In the genomic region with DNA sequence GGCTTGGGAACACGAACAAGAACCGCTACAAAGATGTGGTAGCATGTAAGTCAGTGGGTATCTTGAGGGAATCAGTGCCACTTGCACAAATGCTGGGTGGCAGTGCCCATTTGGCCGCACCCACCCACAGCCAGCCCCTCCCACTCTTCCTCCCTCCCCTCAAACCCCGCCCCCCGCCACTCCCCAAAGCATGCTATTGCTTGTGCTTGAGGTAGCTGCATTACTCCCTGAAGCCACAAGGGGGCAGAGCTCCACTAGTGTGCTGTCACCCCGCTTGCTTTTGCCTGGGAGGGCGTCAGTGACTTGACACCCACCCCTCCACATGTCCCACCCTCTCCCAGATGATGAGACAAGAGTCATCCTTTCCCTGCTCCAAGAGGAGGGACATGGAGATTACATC, we compare ENCODE assay signal across 9 mouse cellular contexts. TPM values are rescaled to one million over a fixed set of nuclear protein-coding genes. Genes with fewer than 3 reads are reported as not detected.
DNase-seq lines count a peak whose midpoint lies in the region; ATAC-seq lines count a peak whose summit lies in the region.
"Had no signal": no experiment of that assay in that cellular context is flagged by ENCODE, and none has a peak within 500 bp of the region (broad histone marks: within the 10 kb centered on the region; RNA-seq: fewer than 3 reads in every experiment).

No protein-coding gene starts in this region.

- DNase-seq in heart, adult 18-20 months: peak; percentile 74 to 75
- no peak for DNase-seq in heart, postnatal 25 days (ENCODE audit: low spot score)
- DNase-seq in c-Kit-positive CD71-negative TER-119-negative erythroid progenitor cells, embryonic 14.5 days (ENCODE audit: low read depth): peak; percentile 68
- DNase-seq in gastrocnemius, postnatal 10 days: peak; percentile 65
- peak; percentile 29 to 73 for DNase-seq in layer of hippocampus, adult 18-20 months (ENCODE audit: low spot score in 2 of 2)
- peak; percentile 76 to 85 for DNase-seq in spleen, postnatal 36 days (ENCODE audit: low spot score in 2 of 2)

- H3K9me3 ChIP-seq in megakaryocyte, embryonic 14.5 days: no peaks in the 10 kb centered on the region

- H3K36me3 ChIP-seq in megakaryocyte, embryonic 14.5 days (replicated peaks; ENCODE audit: low read length): no peaks in the 10 kb centered on the region

- peaks cover 80% of the 10 kb centered on the region for H3K4me1 ChIP-seq in megakaryocyte, embryonic 14.5 days

- peaks cover 19% of the 10 kb centered on the region for H3K27me3 ChIP-seq in megakaryocyte, embryonic 14.5 days (replicated peaks)

- ATAC-seq in CD4-positive, CD25-positive, alpha-beta regulatory T cell, adult 4 months: peak; percentile 50

- intact Hi-C loops in heart, postnatal 25 days (cut with DNase I): loop anchor here (5.0 kb wide), 1 partner anchor 135 kb away; no protein-coding TSS in a partner anchor

- H3K4me3 ChIP-seq in megakaryocyte, embryonic 14.5 days (replicated peaks): peak overlapping the region; percentile 86

RNA-seq across cellular contexts. Expression of a gene that starts 3.2 kb away (rescaled TPM):
- 1 to 10 TPM; 4.0 to 4.3 TPM for total RNA-seq in heart, adult 18-20 months (2021)
- 1 to 10 TPM; 4.2 to 5.6 TPM for total RNA-seq in heart, postnatal 25 days (2021)
- 100 to 1,000 TPM; 127 to 195 TPM for polyA plus RNA-seq in CD4-positive, CD25-positive, alpha-beta regulatory T cell, adult 4 months (2017; shearing (Covaris generic))
- total RNA-seq in gastrocnemius, postnatal 10 days (2021): 1 to 10 TPM; 4.3 to 8.6 TPM
- total RNA-seq in layer of hippocampus, adult 18-20 months (2021): 1 to 10 TPM; 2.8 to 4.6 TPM
- 398 and 732 TPM in 2 replicates for polyA plus RNA-seq in megakaryocyte, embryonic 14.5 days (2012; ENCODE audit: insufficient read depth, low replicate concordance)

RNA-seq across cellular contexts. Expression of a gene that starts 23.1 kb away (rescaled TPM):
- 10 to 100 TPM; 30.5 to 31.2 TPM for total RNA-seq in heart, adult 18-20 months (2021)
- total RNA-seq in heart, postnatal 25 days (2021): 10 to 100 TPM; 29.2 to 31.4 TPM
- 100 to 1,000 TPM; 140 to 143 TPM for polyA plus RNA-seq in CD4-positive, CD25-positive, alpha-beta regulatory T cell, adult 4 months (2017; shearing (Covaris generic))
- 10 to 100 TPM; 19.0 to 20.6 TPM for total RNA-seq in gastrocnemius, postnatal 10 days (2021)
- total RNA-seq in layer of hippocampus, adult 18-20 months (2021): 10 to 100 TPM; 37.9 to 39.0 TPM
- polyA plus RNA-seq in megakaryocyte, embryonic 14.5 days (2012; ENCODE audit: insufficient read depth, low replicate concordance): 11.7 and 61.2 TPM in 2 replicates

RNA-seq across cellular contexts. Expression of a gene that starts 23.3 kb away (rescaled TPM):
- total RNA-seq in heart, adult 18-20 months (2021): 10 to 100 TPM; 13.4 to 15.5 TPM
- total RNA-seq in heart, postnatal 25 days (2021): 10 to 100 TPM; 14.9 to 15.3 TPM
- 10 to 100 TPM; 37.2 to 56.6 TPM for polyA plus RNA-seq in CD4-positive, CD25-positive, alpha-beta regulatory T cell, adult 4 months (2017; shearing (Covaris generic))
- 10 to 100 TPM; 15.2 to 15.4 TPM for total RNA-seq in gastrocnemius, postnatal 10 days (2021)
- 10 to 100 TPM; 16.7 to 17.8 TPM for total RNA-seq in layer of hippocampus, adult 18-20 months (2021)
- polyA plus RNA-seq in megakaryocyte, embryonic 14.5 days (2012; ENCODE audit: insufficient read depth, low replicate concordance): 10.1 and 36.5 TPM in 2 replicates

RNA-seq across cellular contexts. Expression of a gene that starts 35.4 kb away (rescaled TPM):
- total RNA-seq in heart, adult 18-20 months (2021): not detected
- not detected for total RNA-seq in heart, postnatal 25 days (2021)
- not detected for polyA plus RNA-seq in CD4-positive, CD25-positive, alpha-beta regulatory T cell, adult 4 months (2017; shearing (Covaris generic))
- total RNA-seq in gastrocnemius, postnatal 10 days (2021): not detected
- not detected for total RNA-seq in layer of hippocampus, adult 18-20 months (2021)
- 0.17 TPM in 1 of 2 replicates, not detected in the other for polyA plus RNA-seq in megakaryocyte, embryonic 14.5 days (2012; ENCODE audit: insufficient read depth, low replicate concordance)
- polyA plus RNA-seq: limb, embryonic 14.5 days had no signal
